Mouse (Mus musculus): ENCODE data around the gene Reln. TPM values are rescaled to one million over a fixed set of nuclear protein-coding genes. Genes with fewer than 3 reads are reported as not detected.

The Reln gene
- total RNA-seq, 2 experiments from 2014 or later = 5.1 to 5.6 TPM

GRCm38 (mm10) chr5:22106811-22107485, 237.6 kb downstream of the Reln start:
- no peak for DNase-seq

GRCm38 (mm10) chr5:22094984-22095383, 249.5 kb downstream of the Reln start:
- DNase-seq = no peak

- no peak for DNase-seq
Measured at GRCm38 (mm10) chr5:22094043-22094442, 250.5 kb downstream of the Reln start.

- no peak for DNase-seq
Measured at GRCm38 (mm10) chr5:22093157-22093865, 251.2 kb downstream of the Reln start.

- no peak for DNase-seq
Measured at GRCm38 (mm10) chr5:22080468-22080986, 264.0 kb downstream of the Reln start.

GRCm38 (mm10) chr5:22074971-22075370, 269.5 kb downstream of the Reln start:
- no peak for DNase-seq

- DNase-seq = no peak
Measured at GRCm38 (mm10) chr5:22072591-22072990, 271.9 kb downstream of the Reln start.

GRCm38 (mm10) chr5:22059251-22059650, 285.3 kb downstream of the Reln start:
- DNase-seq = no peak

- no peak for DNase-seq
Measured at GRCm38 (mm10) chr5:22041825-22042224, 302.7 kb downstream of the Reln start.

GRCm38 (mm10) chr5:22039375-22040149, 304.9 kb downstream of the Reln start:
- DNase-seq = no peak

- DNase-seq = no peak
Measured at GRCm38 (mm10) chr5:22035201-22035600, 309.3 kb downstream of the Reln start.

- no peak for DNase-seq
Measured at GRCm38 (mm10) chr5:22033039-22033438, 311.5 kb downstream of the Reln start.

- no peak for DNase-seq
Measured at GRCm38 (mm10) chr5:22031653-22032052, 312.8 kb downstream of the Reln start.

GRCm38 (mm10) chr5:22028379-22028778, 316.1 kb downstream of the Reln start:
- DNase-seq = no peak

GRCm38 (mm10) chr5:22027240-22027875, 317.1 kb downstream of the Reln start:
- no peak for DNase-seq

- DNase-seq = no peak
Measured at GRCm38 (mm10) chr5:22025746-22026145, 318.8 kb downstream of the Reln start.

- DNase-seq = no peak
Measured at GRCm38 (mm10) chr5:22024108-22024507, 320.4 kb downstream of the Reln start.

- no peak for DNase-seq
Measured at GRCm38 (mm10) chr5:22017896-22018295, 326.6 kb downstream of the Reln start.

GRCm38 (mm10) chr5:22014459-22014858, 330.0 kb downstream of the Reln start:
- DNase-seq = no peak

- DNase-seq = no peak
Measured at GRCm38 (mm10) chr5:22009142-22009541, 335.4 kb downstream of the Reln start.

- DNase-seq = no peak
Measured at GRCm38 (mm10) chr5:22007304-22008059, 337.0 kb downstream of the Reln start.

GRCm38 (mm10) chr5:22003858-22004257, 340.6 kb downstream of the Reln start:
- no peak for DNase-seq
